Mouse (Mus musculus) A20 (cell line): ENCODE results near the gene Yipf6.

Experiments used
- DNase-seq: peaks from one replicate; pipeline ENCODE4 v3.0.0-alpha.2; 2011; ENCODE audit warnings: low read depth, low spot score

The Yipf6 gene

DNA sequence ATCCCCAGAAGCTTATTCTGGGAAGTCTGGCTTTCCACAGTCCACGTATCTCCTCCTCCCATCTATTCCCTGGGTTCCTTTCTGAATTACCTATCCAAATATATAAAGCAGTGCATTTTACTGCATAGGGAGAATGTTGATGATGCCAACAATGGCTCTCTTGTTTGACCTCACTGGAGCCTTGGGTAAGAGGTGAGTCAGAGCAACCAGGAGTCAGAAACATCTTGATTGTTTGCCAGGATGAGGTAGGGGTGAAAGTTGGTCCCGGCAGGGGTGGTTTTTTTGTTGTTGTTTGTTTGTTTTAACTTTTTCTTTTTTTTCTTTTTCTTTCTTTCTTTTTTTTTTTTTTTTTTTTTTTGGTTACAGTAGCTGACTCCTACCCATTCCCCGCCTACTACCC lies at the start of gene Yipf6:
Yipf6 (plus strand) TSS at position 216 of the 400 bp plus-strand sequence.
- no peak for DNase-seq

DNA sequence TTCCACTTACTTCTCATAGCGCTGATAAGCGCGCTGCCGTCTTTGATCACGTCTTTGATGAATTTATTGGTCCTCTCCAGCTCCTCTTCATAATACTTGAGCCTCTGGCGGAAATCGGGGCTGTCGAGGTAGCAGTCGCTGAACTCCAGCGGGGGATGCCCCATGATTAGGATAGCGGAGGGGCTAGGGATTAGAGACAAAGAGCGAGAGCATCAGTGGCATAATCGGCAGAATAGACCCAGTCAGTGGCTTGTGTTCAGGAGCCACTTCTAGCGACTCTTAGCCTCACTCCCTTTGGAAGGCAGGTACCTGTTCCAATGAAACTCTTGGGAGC lies 46.1 kb upstream of the Yipf6 start:
- no peak for DNase-seq

- no peak for DNase-seq
These were observed 45.6 kb upstream of the Yipf6 start, which contains the start of gene Ophn1 for GRCm38 (mm10) chrX:98890406-98891116. Gene Ophn1, minus strand, starts transcription at chrX:98891025.

GRCm38 (mm10) chrX:98898307-98898706 lies 37.8 kb upstream of the Yipf6 start:
- DNase-seq: no peak

GRCm38 (mm10) chrX:98904226-98904625 lies 31.9 kb upstream of the Yipf6 start:
- no peak for DNase-seq

GRCm38 (mm10) chrX:98908910-98909309 lies 27.2 kb upstream of the Yipf6 start:
- no peak for DNase-seq

GRCm38 (mm10) chrX:98919423-98919822 lies 16.7 kb upstream of the Yipf6 start:
- peak; percentile 49 for DNase-seq

DNA sequence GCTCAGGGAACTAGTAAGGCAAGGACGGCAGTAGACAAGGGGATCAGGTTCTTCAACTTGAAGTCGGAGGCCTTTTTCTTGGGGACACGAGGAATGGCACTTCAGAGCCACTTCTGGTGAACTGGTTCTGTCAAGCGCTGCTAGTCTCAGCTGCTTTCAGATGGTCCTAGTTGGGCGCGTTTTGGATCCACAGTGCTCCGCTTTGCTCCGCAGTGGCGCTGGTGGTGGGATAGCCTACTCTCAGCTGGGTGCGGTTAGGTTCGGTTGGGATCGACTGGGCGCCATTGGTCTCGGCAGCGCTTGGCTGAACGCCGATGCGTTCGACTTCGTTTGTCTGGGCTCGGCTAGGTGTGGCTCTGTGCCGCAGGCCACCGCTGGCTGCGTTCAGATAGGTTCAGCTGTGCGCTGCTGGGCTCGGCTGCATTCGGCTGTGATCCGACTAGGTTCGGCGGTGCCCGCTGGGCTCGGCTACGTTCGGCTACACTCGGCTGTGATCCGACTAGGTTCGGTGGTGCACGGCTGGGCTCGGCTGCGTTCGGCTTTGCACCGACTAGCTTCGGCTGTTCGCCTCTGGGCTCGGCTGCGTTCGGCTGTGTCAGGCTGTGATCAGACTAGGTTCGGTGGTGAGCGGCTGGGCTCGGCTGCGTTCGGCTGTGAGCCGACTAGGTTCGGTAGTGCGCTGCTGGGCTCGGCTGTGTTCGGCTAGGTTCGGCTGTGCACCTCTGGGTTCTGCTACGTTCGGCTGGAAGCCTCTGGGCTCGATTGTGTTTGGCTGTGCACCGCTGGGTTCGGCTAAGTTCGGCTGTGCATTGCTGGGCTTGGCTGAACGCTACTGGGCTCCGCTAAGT lies 815 bp downstream of the Yipf6 start:
- peak; percentile 84 for DNase-seq

GRCm38 (mm10) chrX:98937555-98938294 lies 1.6 kb downstream of the Yipf6 start:
- DNase-seq: peak; percentile 91

GRCm38 (mm10) chrX:98953941-98954340 lies 17.8 kb downstream of the Yipf6 start:
- DNase-seq: peak; percentile 30

DNA sequence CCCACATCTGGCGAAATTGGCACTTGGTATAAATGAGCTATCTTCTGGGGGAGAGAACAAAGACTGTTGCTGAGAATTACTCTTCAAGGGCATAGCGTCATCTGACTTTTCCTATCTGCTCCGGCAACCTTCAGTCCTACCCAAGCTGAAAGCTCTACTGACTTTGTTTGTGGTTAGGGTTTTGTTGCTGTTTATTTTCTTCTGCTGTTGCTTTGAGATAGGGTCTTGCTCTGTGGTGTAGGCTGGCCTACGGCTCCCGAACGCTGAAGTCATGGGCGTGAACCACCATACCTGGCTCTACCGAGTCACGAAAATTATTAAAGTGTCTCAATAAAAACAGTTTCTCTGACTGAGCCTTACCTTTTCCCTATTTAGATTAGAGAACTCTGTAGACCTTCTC lies 22.2 kb downstream of the Yipf6 start:
- no peak for DNase-seq

GRCm38 (mm10) chrX:98959050-98959449 lies 22.9 kb downstream of the Yipf6 start:
- no peak for DNase-seq

- no peak for DNase-seq
These were observed 27.6 kb downstream of the Yipf6 start for GRCm38 (mm10) chrX:98963742-98964141.

DNA sequence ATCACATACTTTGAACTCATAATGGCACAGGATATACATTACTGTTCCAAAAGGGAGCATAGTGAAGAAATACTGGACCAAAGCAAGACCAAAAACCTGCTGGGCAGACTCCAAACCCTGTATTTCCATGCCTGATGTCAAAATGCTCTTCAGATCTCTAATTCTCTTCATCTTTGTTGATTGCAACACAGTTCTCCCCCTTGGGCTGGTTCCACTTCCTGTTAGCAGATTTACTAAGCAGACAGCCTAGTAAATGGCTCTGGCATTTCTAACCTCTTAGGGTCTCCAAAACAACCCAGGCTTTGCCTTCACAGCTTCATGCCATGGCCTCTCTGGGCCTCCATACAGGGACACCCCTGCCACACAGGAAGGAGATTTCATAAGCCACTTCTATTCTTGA lies 28.4 kb downstream of the Yipf6 start:
- DNase-seq: peak; percentile 16

DNA sequence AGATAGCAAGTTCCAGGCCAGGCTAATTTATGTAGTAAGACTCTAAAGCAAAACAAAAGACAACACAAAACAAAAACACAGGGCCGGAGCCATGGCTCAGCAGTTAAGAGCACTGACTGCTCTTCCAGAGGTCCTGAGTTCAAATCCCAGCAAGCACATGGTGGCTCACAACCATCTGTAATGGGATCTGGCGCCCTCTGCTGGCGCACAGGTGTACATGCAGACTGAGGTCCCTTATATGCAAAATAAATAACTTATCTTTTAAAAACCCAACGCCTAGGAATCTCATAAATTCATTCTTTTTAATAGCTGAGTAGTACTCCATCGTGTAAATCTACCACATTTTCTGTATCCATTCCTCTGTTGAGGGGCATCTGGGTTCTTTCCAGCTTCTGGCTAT lies 50.5 kb downstream of the Yipf6 start:
- DNase-seq: peak; percentile 13

GRCm38 (mm10) chrX:98989574-98989973 lies 53.5 kb downstream of the Yipf6 start:
- peak; percentile 38 for DNase-seq
